Mouse (Mus musculus) cortical plate, adult 2 months (tissue): ENCODE measurements at regions not wholly inside any gene's neighbourhood (a gene's known extent, or its start where the extent isn't known, plus 50 kb on each side); places are given as distances from the start of the nearest gene placed in this dataset.

Experiments
- H3K27ac ChIP-seq: fragments of 200-500 bp; 2 replicates; pipeline ENCODE4 v1.5.1; 2012; ENCODE audit warnings: low read length, control low read depth, inconsistent platforms; ENCODE audit not compliant: insufficient read depth
- H3K4me1 ChIP-seq: fragments of 200-500 bp; 2 replicates; pipeline ENCODE4 v1.6.1; 2011; ENCODE audit warnings: low read length; ENCODE audit not compliant: control insufficient read depth, insufficient read depth
- H3K4me3 ChIP-seq: fragments of 200-500 bp; 2 replicates; pipeline ENCODE4 v1.5.1; 2011; ENCODE audit warnings: mild to moderate bottlenecking, low read length, control low read depth; ENCODE audit not compliant: insufficient read depth
- CTCF ChIP-seq: fragments of 200-500 bp; IDR thresholded peaks from 2 replicates; pipeline ENCODE4 v1.5.1; 2011; ENCODE audit warnings: mild to moderate bottlenecking, control low read depth, low read length; ENCODE audit not compliant: insufficient read depth; ENCODE audit errors: extremely low read depth
- POLR2A ChIP-seq: fragments of 200-500 bp; IDR thresholded peaks from 2 replicates; pipeline ENCODE4 v1.6.1; 2011; ENCODE audit warnings: mild to moderate bottlenecking, low read length, control low read depth; ENCODE audit not compliant: insufficient read depth; ENCODE audit errors: extremely low read depth

DNA sequence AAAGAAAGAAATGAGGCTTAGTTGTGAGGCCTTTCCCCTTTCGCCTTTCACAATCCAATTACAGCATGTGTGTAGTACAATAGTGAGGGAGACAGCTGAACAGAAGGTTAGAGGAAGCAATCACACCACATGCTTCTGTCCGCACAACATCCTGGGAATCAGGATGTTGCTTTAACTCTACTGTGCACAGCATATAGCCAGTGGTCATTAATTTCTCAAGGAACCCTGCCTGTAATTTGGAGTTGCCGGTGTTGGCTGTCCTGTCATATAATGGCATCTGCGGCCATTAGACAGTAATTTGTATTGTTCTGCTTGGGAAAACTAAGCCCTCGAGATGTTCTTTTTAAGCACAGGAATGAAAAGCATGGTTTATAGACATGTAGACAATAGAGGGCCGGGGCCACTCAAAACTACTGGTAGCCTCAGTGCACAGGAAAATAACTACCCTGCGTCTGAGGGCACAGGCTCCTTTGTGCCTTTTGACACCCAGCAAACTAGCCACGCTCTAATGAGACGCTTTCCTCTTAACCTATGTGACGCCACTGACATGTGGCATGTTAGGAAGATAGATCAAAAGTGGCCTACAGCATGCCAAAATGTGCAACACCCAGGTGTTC, 233.2 kb upstream of the Robo2 start:
- H3K4me3 ChIP-seq, result no peak overlapping the region
- no peak overlapping the region for H3K27ac ChIP-seq
- no peaks in the 10 kb centered on the region for H3K4me1 ChIP-seq
- TF ChIP-seq POLR2A (no peak), CTCF (no peak)

DNA sequence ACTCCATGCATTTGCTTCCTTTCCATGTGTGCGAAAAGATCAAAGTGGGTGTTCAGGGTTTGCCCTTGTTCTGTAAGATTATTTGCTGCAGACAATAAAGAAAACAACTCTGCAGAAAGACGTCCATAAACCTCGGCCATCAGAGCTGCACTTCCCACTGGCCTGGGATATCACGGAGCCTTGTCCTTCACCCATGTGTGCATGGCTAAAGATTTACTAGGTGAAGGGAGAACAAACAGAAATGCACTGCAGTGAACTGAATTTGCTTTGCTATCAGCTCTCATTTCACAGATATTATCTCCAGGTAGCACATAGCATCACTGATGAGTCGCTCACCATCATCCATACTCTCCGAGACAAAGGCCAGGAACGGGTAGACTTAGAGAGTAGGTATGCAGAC, 228.2 kb upstream of the Robo2 start:
- TF ChIP-seq POLR2A (no peak), CTCF (no peak)
- Histone ChIP-seq H3K4me1 (no peaks in the 10 kb centered on the region), H3K27ac (no peak overlapping the region), H3K4me3 (no peak overlapping the region)

DNA sequence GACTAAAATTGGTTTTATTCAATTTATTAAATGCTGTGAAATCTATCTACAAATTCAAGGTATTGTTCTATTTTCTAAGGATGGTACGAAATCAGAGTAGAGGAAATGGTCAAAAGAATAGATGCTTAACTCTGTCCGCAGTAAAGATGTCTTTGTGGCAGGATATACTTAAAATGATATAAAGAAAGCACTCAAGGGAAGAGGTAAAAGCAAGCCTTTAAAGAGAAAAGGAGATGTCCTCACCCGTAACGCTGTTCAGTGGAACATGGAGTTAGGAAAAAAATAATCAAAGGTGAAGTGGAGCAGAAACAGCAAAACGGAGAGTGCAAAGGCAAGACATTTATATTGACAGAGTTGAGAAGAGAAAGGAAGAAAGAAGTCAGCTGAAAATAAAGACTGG, 226.0 kb upstream of the Robo2 start:
- TF ChIP-seq CTCF (no peak), POLR2A (no peak)
- Histone ChIP-seq H3K4me1 (no peaks in the 10 kb centered on the region), H3K4me3 (no peak overlapping the region), H3K27ac (no peak overlapping the region)

DNA sequence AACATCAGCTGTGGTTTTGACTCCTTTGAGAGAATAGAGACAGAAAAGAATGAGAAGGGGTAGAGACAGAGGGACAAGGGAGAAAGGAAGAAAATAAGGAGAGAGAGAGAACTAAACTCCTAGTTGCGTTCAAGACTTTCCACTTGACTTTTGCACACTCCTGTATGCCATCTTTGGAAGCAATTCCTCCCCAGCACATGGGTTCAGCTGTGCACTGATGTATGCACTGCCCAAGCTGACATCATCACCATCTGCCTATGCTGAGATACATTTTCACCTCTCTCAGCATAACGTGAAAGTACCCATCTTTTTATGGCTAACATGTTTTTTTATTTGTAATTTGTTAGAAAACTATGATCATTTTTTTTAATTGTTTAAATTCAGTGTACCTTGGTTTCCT, 214.2 kb upstream of the Robo2 start:
- Histone ChIP-seq H3K4me1 (no peaks in the 10 kb centered on the region), H3K27ac (no peak overlapping the region), H3K4me3 (no peak overlapping the region)
- TF ChIP-seq CTCF, result no peak
- no peak for TF ChIP-seq POLR2A

DNA sequence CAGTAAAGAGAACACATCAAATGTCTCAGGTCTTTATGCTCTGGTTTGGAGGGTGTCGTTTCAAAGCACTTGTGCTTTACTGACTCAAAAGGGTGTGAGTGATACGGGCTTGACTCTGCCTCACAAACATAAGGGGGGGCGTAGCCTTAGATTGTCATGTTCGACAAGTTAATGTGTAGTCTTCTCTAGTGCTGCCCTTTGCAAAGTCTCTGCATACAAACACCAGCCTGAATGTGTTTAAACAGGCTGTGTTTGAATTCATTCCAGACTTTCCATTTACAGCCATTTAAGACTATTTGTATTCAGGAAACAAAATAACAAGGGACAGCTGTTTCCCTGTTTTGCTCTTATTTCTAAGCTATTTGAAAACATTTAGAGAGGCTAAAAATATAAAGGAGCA, 200.4 kb upstream of the Robo2 start:
- TF ChIP-seq POLR2A (no peak), CTCF (no peak)
- H3K27ac ChIP-seq, result no peak overlapping the region
- no peak overlapping the region for H3K4me3 ChIP-seq
- H3K4me1 ChIP-seq, result no peaks in the 10 kb centered on the region; the same call in 1 of the 2 replicates

DNA sequence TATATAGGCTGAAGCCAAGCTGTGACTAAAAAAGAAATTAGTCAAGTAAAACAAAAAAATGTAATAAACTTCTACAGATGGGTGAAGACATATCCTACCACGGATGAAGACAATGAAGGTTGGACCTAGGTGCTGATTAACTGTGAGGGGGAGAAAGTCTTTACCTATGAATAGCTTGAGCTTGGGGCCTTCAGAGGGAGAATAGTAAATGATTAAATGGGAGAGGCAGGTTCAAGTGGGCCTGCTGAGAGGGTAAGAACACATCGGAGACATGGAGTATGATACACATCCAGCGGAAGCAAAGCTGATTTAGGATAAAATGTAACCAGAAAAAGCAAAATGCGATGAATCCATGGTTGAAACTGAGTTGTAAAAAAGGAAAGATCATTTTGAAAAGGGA, 197.9 kb upstream of the Robo2 start:
- H3K4me3 ChIP-seq, result no peak overlapping the region
- H3K4me1 ChIP-seq, result no peaks in the 10 kb centered on the region; the same call in 1 of the 2 replicates
- TF ChIP-seq POLR2A (no peak), CTCF (no peak)
- H3K27ac ChIP-seq, result no peak overlapping the region

DNA sequence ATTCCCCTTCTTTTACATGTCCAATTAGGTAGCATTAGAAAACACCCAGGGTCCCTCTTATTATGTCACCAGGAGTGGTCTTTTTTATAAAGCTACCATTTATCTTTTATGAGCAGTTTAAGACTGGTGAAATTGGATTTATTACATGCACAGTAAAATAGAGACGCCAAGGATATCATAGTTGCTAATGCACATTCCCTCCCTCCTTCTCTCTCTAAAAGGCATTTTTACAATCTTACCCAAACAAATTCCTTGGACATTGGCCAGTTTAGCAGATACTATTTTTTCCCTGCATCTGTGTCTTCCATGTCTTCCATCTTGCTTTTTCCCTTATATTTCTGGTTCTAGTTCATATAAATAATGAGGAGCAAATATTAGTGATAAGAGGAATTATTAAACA, 186.7 kb upstream of the Robo2 start:
- no peak overlapping the region for H3K27ac ChIP-seq
- no peak for TF ChIP-seq CTCF
- no peak for TF ChIP-seq POLR2A
- H3K4me3 ChIP-seq, result no peak overlapping the region
- no peaks in the 10 kb centered on the region for H3K4me1 ChIP-seq

DNA sequence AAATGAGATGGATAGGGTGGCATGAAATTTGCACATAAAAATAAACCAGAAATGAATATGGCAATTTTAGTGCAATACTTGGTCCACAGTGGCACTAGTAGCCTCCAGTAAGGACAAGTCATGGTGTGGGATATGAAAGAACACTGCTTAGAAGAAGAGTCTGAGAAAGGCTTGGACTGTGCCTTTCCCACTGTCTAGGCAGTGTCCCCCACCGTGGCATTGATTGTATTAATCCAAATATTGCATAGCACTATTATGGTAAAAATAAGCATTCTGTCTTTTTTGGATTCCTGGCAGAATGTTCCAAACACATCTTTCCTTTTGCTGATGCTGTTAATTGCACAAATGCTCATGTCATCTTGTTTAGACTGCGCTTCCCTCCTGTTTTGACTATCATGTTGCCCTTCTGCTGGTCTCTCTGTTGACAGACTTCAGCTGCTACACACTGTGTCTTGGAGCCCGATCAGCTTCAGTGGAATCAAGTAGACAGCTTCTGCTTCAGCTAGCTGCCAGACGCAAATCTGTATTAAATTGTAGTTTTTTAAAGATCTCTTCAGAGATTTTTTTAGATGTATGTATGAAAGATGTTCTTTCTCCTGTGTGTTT, 186.2 kb upstream of the Robo2 start:
- H3K4me3 ChIP-seq, result no peak overlapping the region
- no peak overlapping the region for H3K27ac ChIP-seq
- no peaks in the 10 kb centered on the region for H3K4me1 ChIP-seq
- TF ChIP-seq POLR2A, result no peak
- TF ChIP-seq CTCF, result no peak

DNA sequence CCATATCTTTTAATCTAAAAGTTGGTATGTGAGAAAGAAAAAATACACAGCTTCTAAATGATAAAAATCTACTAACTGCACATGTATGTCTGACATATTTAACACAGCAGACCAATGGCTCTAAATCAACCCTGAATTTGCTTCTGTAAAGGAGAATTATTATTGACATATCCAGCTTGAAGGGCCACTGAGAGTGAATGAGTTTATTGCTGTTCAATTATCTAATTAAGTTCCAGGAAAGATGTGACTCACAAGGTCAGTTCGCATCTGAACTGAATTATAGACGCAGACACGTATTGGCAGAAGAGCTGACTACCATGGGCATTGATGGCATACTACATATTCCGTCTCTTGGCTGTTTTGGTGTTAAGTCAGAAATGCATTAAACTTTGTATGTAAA, 180.3 kb upstream of the Robo2 start:
- Histone ChIP-seq H3K4me3 (no peak overlapping the region), H3K4me1 (no peaks in the 10 kb centered on the region), H3K27ac (no peak overlapping the region)
- TF ChIP-seq CTCF, result no peak
- TF ChIP-seq POLR2A, result no peak

DNA sequence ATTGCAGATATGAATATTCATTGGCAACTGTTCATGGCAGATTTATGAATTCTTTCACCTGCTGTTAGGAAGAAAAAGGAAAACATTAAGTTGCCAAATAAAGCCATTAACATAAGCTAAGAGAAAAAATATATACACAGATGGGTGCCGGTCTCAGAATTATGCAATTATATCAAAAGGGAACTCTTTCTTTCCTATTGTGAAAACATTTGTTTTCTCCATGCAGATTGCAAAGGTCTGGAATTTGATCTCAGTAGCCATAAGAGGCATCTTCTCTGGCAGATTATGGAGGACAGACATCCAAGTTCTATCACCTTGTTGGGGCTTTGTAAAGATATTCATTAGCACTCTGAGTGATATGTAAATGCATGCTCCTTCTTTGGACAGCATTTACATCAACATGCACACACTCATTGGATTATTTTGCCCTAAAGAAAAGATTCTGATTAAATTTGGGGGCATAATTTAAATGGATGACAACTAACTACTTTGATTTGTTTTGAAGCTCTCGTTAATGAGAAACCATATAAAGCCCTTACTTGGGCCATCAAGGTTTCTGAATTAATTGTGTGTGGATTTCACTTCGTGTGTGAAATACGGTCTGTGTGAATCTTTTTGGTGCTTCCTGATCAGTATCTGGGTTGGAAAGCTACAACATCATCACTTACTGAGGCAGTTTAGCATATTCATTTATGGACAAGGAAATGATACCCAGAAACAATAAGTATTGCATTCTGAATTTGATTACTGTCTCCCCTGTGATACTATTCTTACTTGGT, 171.2 kb upstream of the Robo2 start:
- Histone ChIP-seq H3K4me3 (no peak overlapping the region), H3K27ac (no peak overlapping the region), H3K4me1 (no peaks in the 10 kb centered on the region)
- no peak for TF ChIP-seq POLR2A
- no peak for TF ChIP-seq CTCF
